Mouse (Mus musculus): Measurements from ENCODE around the gene Ubap2l. TPM values are rescaled to one million over a fixed set of nuclear protein-coding genes. Genes with fewer than 3 reads are reported as not detected.

The Ubap2l gene
- polyA plus RNA-seq, 1 experiment from 2014 or later, result 157 TPM

DNA sequence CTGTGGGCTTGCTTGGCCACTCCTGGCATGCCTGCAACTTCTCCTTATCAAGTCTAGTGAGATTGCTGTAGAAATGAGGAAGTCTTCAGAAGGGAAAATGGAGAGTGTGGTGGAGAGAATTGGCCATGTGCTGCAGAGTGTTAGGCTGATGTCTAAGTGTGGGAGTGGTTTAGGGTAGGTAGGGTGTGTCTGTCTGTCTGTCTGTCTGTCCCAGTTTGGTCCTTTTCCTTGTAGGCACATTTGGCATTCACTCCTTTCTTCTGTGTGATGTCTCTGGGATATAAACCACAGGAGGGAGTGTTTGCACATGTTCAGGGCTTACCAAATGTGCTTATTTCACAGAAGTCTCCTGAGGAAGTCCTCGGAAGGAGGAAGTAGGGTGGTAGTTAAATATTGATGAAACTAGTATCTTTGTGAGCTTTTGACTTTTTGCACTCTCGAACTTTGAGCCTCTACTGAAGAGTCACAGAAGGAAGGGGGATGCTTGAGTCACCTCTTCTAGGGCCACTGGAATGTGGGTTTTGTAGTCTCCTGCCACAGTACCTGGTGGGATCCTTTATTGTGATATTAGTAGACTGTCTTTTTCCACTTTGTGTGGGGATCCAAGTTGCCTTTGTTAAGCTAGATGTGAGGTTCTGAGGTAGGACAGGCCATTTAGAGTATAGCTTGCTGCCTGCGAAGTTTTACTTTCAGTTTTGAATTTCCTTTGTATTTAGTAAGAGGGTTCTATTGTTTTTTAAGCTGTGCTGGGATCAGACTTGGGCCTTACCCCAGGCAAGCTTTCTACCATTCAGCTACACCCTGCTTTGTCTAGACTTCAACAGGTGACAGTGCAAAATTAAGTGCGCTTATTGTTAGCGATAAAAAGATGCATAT, 29.2 kb upstream of the Ubap2l start:
- 56% methylated on average over 5 of the region's 5 CpGs for WGBS
- no peak for ATAC-seq (ENCODE audit: borderline replicate concordance, extremely low read depth, low FRiP score, low TSS enrichment)
- Histone ChIP-seq H3K27ac (peak overlapping the region; percentile 99), H3K4me1 (peaks cover 66% of the 10 kb centered on the region), H3K4me3 (peak overlapping the region; percentile 85), H3K9me3 (no peaks in the 10 kb centered on the region), H3K4me2 (peak overlapping the region; percentile 71), H3K9ac (peak overlapping the region; percentile 14; the same call in 1 of the 2 replicates), H3K27me3 (no peaks in the 10 kb centered on the region), H3K36me3 (peaks cover 7% of the 10 kb centered on the region; the same call in 1 of the 2 replicates)

DNA sequence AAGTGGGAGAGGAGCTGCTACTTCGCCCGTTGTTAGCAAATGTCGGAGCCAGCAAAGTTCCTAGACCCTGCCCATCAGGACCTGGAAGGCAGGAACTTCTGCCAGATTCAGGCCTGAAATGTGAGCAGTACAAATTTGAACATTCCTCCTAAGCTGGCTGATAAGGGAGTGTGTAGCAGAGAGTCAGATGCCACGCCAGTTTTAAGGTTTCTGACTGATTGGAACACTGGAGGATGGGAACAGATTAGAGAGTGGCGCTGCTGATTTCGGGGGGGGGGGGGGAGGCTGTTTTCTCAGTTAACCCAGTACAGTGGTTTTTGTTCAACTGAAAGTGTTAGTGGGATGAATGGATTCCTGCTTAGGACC, 28.1 kb upstream of the Ubap2l start:
- peaks cover 58% of the 10 kb centered on the region for H3K4me1 ChIP-seq
- no peaks in the 10 kb centered on the region for H3K36me3 ChIP-seq
- H3K9me3 ChIP-seq, result no peaks in the 10 kb centered on the region
- peak overlapping the region; percentile 99 for H3K27ac ChIP-seq
- no peak for ATAC-seq (ENCODE audit: borderline replicate concordance, extremely low read depth, low FRiP score, low TSS enrichment)
- no peaks in the 10 kb centered on the region for H3K27me3 ChIP-seq
- H3K4me2 ChIP-seq, result peak overlapping the region; percentile 71
- peak overlapping the region; percentile 89 for H3K9ac ChIP-seq
- peak overlapping the region; percentile 85 for H3K4me3 ChIP-seq
- under 1% methylated on average over 6 of the region's 6 CpGs for WGBS

DNA sequence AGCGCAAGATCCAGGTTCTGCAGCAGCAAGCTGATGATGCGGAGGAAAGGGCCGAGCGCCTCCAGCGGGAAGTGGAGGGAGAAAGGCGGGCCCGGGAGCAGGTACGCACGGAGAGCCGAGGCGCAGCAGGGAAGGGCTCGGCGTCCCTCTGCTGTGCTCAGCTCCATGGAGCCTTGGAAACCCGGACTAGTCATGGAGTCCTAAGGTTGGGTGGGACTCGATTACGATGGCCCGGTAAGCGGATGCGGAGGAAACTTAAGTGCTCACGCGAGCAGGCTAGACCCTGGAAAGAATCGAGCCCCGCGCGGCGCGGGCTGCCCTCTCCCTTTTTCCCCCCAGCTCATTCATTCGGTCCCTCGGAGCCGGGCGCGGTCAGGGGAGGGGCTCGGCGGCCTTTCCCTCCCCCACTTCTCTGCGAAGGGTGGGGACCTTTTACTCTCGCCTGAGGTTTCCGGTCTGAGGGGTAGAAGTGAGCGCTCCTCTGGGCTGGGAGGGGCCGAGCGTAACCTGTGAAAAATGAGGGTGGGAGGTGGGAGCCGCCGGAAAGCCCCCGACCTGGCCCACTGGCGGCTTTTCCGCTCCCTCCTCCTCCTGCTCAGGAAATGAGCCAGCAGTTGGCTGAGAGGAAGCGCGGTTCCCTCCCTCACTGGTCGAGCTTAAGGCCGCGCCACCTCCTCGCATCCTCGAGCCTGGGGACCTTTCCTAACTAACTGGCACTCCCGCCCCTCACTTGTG, 27.5 kb upstream of the Ubap2l start:
- Histone ChIP-seq H3K4me2 (peak overlapping the region; percentile 71), H3K36me3 (no peaks in the 10 kb centered on the region), H3K27ac (peak overlapping the region; percentile 99), H3K27me3 (no peaks in the 10 kb centered on the region), H3K4me3 (peak overlapping the region; percentile 85), H3K4me1 (peaks cover 53% of the 10 kb centered on the region), H3K9ac (peak overlapping the region; percentile 89), H3K9me3 (no peaks in the 10 kb centered on the region)
- under 1% methylated on average over 51 of the region's 53 CpGs for WGBS
- peak; percentile 70 for ATAC-seq (ENCODE audit: borderline replicate concordance, extremely low read depth, low FRiP score, low TSS enrichment)

DNA sequence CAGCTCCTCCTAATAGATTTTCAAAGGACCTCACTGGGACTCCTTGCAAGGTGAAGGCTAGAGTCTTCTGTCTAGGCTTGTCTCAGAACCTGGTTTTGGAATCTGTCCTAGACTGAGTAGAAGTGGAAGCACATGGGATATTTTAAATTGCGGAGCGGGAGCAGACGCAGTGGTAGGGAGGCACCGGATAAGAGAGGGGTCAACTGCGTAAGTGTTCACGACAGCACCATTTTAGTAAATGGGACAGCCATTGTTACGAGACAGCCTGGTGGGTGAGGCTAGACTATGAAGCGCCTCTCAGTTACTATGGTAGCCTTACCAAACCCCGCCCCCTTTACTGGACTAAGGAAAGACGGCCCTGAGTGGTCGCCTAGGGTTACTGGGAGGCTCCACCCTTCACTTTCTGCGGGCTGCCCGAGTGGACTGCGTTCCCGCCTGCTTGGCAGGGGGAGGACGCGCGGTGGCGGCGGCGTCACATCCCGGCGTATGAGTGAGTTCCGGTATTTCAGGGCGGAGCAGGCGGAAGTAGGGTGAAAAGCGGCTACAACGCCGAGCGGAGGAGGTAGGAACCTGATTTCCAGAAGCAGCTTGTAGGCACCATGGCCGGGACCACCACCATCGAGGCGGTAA, 26.8 kb upstream of the Ubap2l start:
- Histone ChIP-seq H3K9ac (peak overlapping the region; percentile 89), H3K36me3 (no peaks in the 10 kb centered on the region), H3K27me3 (no peaks in the 10 kb centered on the region), H3K27ac (peak overlapping the region; percentile 99), H3K4me2 (peak overlapping the region; percentile 71), H3K9me3 (no peaks in the 10 kb centered on the region), H3K4me1 (peaks cover 46% of the 10 kb centered on the region), H3K4me3 (peak overlapping the region; percentile 85)
- peak; percentile 96 for ATAC-seq (ENCODE audit: borderline replicate concordance, extremely low read depth, low FRiP score, low TSS enrichment)
- WGBS, result under 1% methylated on average over 33 of the region's 33 CpGs

DNA sequence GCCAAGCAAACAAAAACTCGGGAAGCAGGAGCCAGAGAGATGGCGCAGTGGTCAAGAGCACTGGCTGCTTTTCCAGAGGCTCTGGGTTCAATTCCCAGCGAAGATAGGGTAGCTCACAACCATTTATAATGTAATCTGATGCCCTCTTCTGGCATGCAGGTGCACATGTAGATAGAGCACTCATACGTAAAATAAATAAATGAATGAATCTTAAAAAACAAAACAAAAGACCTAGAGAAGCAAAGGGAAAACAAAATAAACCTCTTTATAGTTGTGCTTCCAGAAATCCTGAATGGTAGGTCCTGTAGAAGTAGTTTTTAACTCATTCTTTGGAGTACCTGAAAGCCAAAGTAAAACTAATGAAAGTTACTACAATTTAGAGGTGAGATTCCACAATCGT, 25.8 kb upstream of the Ubap2l start:
- no peaks in the 10 kb centered on the region for H3K27me3 ChIP-seq
- H3K9me3 ChIP-seq, result no peaks in the 10 kb centered on the region
- H3K4me1 ChIP-seq, result peaks cover 36% of the 10 kb centered on the region
- 39% methylated on average over 5 of the region's 5 CpGs for WGBS
- ATAC-seq (ENCODE audit: borderline replicate concordance, extremely low read depth, low FRiP score, low TSS enrichment), result no peak
- no peak overlapping the region for H3K4me3 ChIP-seq
- H3K4me2 ChIP-seq, result no peak overlapping the region
- no peak overlapping the region for H3K27ac ChIP-seq
- no peaks in the 10 kb centered on the region for H3K36me3 ChIP-seq
- H3K9ac ChIP-seq, result no peak overlapping the region

DNA sequence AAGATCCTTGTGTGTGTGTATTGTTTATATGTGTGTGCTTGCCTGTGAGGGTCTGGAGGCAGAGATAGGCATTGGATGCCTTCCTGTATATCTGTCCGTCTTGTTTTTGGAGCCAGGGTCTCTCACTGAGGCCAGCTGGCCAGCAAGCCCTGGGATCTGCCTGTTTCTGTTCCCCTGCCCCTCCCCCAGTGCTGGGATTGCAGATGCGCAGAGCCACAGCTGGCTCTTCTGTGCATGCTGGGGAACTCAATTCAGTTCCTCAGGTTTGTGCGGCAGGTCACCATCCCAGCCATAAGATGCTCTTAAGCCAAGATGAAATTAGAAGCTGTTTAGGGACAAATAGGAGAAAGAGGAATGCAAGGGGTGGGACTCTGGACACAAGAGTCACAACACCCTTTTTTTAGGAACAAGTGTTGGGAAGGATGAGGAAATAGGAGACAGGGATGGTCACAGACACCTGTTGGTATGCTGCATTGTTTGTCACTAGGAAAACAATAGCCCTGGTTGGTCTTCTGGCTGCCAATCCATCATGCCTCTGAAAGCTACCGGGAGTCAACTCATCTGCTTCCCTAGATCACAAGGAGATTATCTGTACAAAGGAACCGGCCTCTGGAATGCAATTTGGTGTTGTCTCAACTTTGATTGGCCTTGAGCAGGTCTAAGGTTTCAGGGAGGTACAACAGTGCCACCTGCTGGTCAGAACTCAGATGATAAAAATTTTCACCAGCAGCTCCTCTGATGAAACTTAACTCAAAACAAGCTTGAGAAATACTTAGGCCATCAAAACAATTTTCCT, 24.7 kb upstream of the Ubap2l start:
- 8% methylated on average over 5 of the region's 5 CpGs for whole genome bisulfite sequencing
- H3K9ac ChIP-seq, result no peak overlapping the region
- H3K9me3 ChIP-seq, result no peaks in the 10 kb centered on the region
- peaks cover 25% of the 10 kb centered on the region for H3K4me1 ChIP-seq
- H3K36me3 ChIP-seq, result no peaks in the 10 kb centered on the region
- H3K27ac ChIP-seq, result no peak overlapping the region
- H3K4me3 ChIP-seq, result no peak overlapping the region
- H3K4me2 ChIP-seq, result 0 out of 2 replicates have a peak overlapping the region, but pooled peaks have one; percentile 6
- no peak for ATAC-seq (ENCODE audit: borderline replicate concordance, extremely low read depth, low FRiP score, low TSS enrichment)
- H3K27me3 ChIP-seq, result no peaks in the 10 kb centered on the region

DNA sequence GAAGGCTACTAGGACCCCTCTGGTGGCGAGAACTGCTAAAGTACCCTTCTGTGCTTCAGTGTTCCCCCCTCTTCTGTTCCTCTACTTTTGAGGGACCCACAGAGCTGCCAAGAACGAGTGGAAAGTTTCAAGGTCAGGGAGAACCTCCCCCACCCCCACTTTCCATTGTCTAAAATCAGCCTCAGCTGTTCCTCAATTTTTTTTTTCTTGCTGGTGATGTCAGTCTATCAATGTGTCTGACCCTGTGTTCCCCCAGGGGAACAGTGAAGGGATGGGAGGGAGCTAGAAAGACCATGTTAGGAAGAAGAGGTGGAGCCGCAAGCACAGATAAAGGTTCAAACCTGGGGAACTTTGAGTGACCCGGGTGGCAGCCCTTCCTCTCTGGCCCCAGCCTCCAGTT, 19.9 kb upstream of the Ubap2l start, which contains the start of gene Tpm3:
Gene Tpm3, plus strand, starts transcription at position 356 of the 400 bp plus-strand sequence.
- Histone ChIP-seq H3K27ac (no peak within 1 kb of the TSS), H3K27me3 (no peaks in the 10 kb centered on the region), H3K4me2 (no peak within 1 kb of the TSS), H3K9me3 (no peaks in the 10 kb centered on the region), H3K4me3 (no peak within 1 kb of the TSS), H3K4me1 (peaks cover 5% of the 10 kb centered on the region), H3K9ac (no peak within 1 kb of the TSS), H3K36me3 (no peaks in the 10 kb centered on the region)
- ATAC-seq (ENCODE audit: borderline replicate concordance, extremely low read depth, low FRiP score, low TSS enrichment), result no peak
- 61% methylated on average over 4 of the region's 4 CpGs for WGBS

DNA sequence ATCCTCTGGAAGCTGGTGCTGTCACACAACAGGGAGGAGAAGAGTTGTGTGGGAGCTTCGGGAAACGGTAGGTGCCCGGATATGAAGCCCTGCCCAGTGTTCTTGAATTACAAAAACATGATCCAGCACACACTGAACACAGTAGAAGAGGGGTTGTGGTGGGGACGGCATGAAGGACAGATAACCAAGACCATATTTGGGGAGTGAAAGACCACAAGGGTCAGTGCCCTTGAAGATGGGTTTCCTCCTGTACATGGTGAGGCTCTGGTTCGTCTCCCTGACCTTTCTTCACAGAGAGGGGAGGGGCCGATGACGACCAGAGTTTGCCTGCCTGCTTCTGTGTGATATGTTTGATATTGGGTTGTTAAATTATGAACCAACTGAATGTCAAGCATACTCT, 17.3 kb upstream of the Ubap2l start:
- Histone ChIP-seq H3K36me3 (no peaks in the 10 kb centered on the region), H3K4me1 (no peaks in the 10 kb centered on the region), H3K4me2 (no peak overlapping the region), H3K9me3 (no peaks in the 10 kb centered on the region), H3K9ac (no peak overlapping the region), H3K27ac (no peak overlapping the region), H3K27me3 (no peaks in the 10 kb centered on the region), H3K4me3 (no peak overlapping the region)
- 63% methylated on average over 7 of the region's 7 CpGs for WGBS
- ATAC-seq (ENCODE audit: borderline replicate concordance, extremely low read depth, low FRiP score, low TSS enrichment), result no peak

DNA sequence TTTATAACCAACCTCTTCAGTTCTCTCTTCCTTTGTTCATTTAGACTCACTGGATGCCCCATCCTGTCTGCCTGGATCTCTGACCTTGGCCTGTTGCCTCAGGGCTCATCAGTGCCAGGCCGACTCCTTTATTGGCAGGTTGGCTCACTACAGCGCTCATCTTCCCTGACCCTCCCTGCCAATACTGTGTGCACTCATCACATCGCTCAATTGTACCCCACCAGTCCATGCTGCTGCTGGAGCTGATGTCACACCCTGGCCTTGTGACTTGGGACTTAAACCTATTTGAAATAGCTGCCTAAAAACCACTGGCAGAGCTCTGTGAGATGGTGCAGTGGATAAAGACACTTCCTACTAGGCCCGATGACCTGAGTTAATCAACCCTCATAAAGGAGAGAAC, 15.4 kb upstream of the Ubap2l start:
- H3K4me3 ChIP-seq, result no peak overlapping the region
- H3K27me3 ChIP-seq, result no peaks in the 10 kb centered on the region
- no peak overlapping the region for H3K9ac ChIP-seq
- no peak overlapping the region for H3K27ac ChIP-seq
- H3K4me2 ChIP-seq, result no peak overlapping the region
- H3K4me1 ChIP-seq, result no peaks in the 10 kb centered on the region
- 82% methylated on average over 4 of the region's 4 CpGs for WGBS
- no peak for ATAC-seq (ENCODE audit: borderline replicate concordance, extremely low read depth, low FRiP score, low TSS enrichment)
- peaks cover 7% of the 10 kb centered on the region for H3K36me3 ChIP-seq
- H3K9me3 ChIP-seq, result no peaks in the 10 kb centered on the region

DNA sequence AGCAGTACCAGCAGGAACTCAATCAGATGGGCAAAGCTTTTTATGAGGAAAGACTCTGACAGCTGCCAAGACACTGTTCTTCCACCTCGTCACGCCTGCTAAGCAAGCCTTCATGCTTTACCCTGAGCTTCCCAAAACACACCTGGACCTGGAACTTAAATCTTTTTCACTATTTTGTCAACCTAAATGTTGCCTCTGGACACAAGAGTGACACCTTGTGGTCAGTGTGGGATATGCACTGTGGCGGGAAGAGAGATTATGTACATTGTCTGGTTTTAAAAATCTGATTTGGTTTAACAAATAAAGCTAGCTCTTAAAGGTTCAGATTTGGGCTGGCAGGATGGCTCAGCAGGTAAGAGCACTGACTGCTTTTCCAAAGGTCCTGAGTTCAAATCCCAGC, 13.1 kb upstream of the Ubap2l start:
- WGBS, result 52% methylated on average over 3 of the region's 3 CpGs
- Histone ChIP-seq H3K9ac (no peak overlapping the region), H3K4me3 (no peak overlapping the region), H3K4me1 (no peaks in the 10 kb centered on the region), H3K27me3 (no peaks in the 10 kb centered on the region), H3K9me3 (no peaks in the 10 kb centered on the region), H3K36me3 (peaks cover 30% of the 10 kb centered on the region), H3K4me2 (no peak overlapping the region), H3K27ac (no peak overlapping the region)
- ATAC-seq (ENCODE audit: borderline replicate concordance, extremely low read depth, low FRiP score, low TSS enrichment), result no peak

DNA sequence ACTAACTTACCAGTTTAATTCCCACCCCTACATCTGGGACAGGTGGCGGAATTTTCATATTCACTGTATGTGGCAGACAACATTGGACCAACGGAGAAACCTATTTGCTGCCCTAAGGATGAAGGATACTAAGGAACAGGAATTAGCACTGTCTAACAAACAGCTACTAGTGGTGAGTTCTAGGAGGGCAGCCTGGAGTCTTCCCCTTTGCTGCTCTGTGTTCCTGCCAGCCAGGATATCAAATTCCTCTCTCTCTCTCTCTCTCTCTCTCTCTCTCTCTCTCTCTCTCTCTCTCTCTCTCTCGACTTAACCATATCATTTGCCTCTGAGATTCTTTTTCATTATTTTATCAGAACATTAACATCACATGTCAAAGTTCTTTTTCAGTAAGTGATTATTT, 12.0 kb upstream of the Ubap2l start:
- no peaks in the 10 kb centered on the region for H3K27me3 ChIP-seq
- WGBS, result 74% methylated on average over 3 of the region's 3 CpGs
- H3K27ac ChIP-seq, result no peak overlapping the region
- no peak overlapping the region for H3K4me2 ChIP-seq
- no peaks in the 10 kb centered on the region for H3K4me1 ChIP-seq
- peaks cover 37% of the 10 kb centered on the region for H3K36me3 ChIP-seq
- H3K9ac ChIP-seq, result no peak overlapping the region
- H3K4me3 ChIP-seq, result no peak overlapping the region
- ATAC-seq (ENCODE audit: borderline replicate concordance, extremely low read depth, low FRiP score, low TSS enrichment), result no peak
- no peaks in the 10 kb centered on the region for H3K9me3 ChIP-seq

Data from lung, embryonic 15.5 days (tissue).